In genomic region chr10:84480667-84481326, GRCm38 (mm10) we compare ENCODE assay signal across 9 mouse cellular contexts. TPM values are rescaled to one million over a fixed set of nuclear protein-coding genes. Genes with fewer than 3 reads are reported as not detected.
DNase-seq lines count a peak whose midpoint lies in the region; ATAC-seq lines count a peak whose summit lies in the region.
"Had no signal": no experiment of that assay in that cellular context is flagged by ENCODE, and none has a peak within 500 bp of the region (broad histone marks: within the 10 kb centered on the region; RNA-seq: fewer than 3 reads in every experiment).

No protein-coding gene starts in this region.

- H3K9me3 ChIP-seq in intestine, embryonic 15.5 days = no peaks in the 10 kb centered on the region
- H3K9me3 ChIP-seq: liver, embryonic 13.5 days had no signal

- no peaks in the 10 kb centered on the region for H3K27me3 ChIP-seq in intestine, embryonic 15.5 days (replicated peaks)
- H3K27me3 ChIP-seq: liver, embryonic 13.5 days had no signal

- H3K4me3 ChIP-seq in intestine, embryonic 15.5 days (replicated peaks) = no peak overlapping the region
- H3K4me3 ChIP-seq: liver, embryonic 13.5 days had no signal

- no peak overlapping the region for H3K27ac ChIP-seq in intestine, embryonic 15.5 days
- H3K27ac ChIP-seq: liver, embryonic 13.5 days had no signal

- H3K9ac ChIP-seq in intestine, embryonic 15.5 days = no peak overlapping the region
- H3K9ac ChIP-seq: liver, embryonic 13.5 days had no signal

- ATAC-seq in intestine, embryonic 15.5 days = no peak

- H3K4me2 ChIP-seq in intestine, embryonic 15.5 days (replicated peaks) = no peak overlapping the region
- H3K4me2 ChIP-seq: liver, embryonic 13.5 days had no signal

- DNase-seq in testis, postnatal 14 days (ENCODE audit: low spot score) = peak; percentile 53
- no peak for DNase-seq in testis, postnatal 10 days (ENCODE audit: low spot score)
- peak; percentile 86 for DNase-seq in fibroblast of lung, adult 2 months (ENCODE audit: low read depth)
- peak; percentile 47 to 49 for DNase-seq in kidney, adult 8-10 months
- peak; percentile 54 for DNase-seq in skeletal muscle tissue, adult 2 months (ENCODE audit: low read depth, low spot score)
- DNase-seq in left cerebral cortex, adult 18-20 months (ENCODE audit: low spot score in 2 of 2) = no peak
- no peak for DNase-seq in thymus, postnatal 14 days
- DNase-seq: liver, embryonic 13.5 days had no signal

- peaks cover 5% of the 10 kb centered on the region for H3K4me1 ChIP-seq in intestine, embryonic 15.5 days (replicated peaks)

- 55% methylated on average over 8 of the region's 8 CpGs for WGBS in intestine, embryonic 15.5 days

- H3K36me3 ChIP-seq in intestine, embryonic 15.5 days = no peaks in the 10 kb centered on the region
- H3K36me3 ChIP-seq: liver, embryonic 13.5 days had no signal

RNA-seq across cellular contexts. Expression of gene Nuak1, which starts 40.4 kb away (rescaled TPM):
- total RNA-seq in left cerebral cortex, adult 18-20 months (2021) = 10 to 100 TPM; 87.8 to 89.7 TPM
- 0.92 and 0.97 TPM in 2 replicates for polyA plus RNA-seq in intestine, embryonic 15.5 days (2015; fragmentation: Nextera tagmentation; extraction: Ambion mirVana)

RNA-seq across cellular contexts. Expression of gene Ckap4, which starts 53.1 kb away (rescaled TPM):
- 10 to 100 TPM; 21.4 to 22.6 TPM for total RNA-seq in left cerebral cortex, adult 18-20 months (2021)
- 59.8 and 61.2 TPM in 2 replicates for polyA plus RNA-seq in intestine, embryonic 15.5 days (2015; fragmentation: Nextera tagmentation; extraction: Ambion mirVana)

Comparison
In these comparisons a context has a peak if more than half of its experiments do, and no peak if none do; other contexts are left out.
1. DNase-seq: peak in testis, postnatal 14 days (single experiment), fibroblast of lung, adult 2 months (single experiment), kidney, adult 8-10 months (2 of 2) and skeletal muscle tissue, adult 2 months (single experiment); none in testis, postnatal 10 days (single experiment), left cerebral cortex, adult 18-20 months (0 of 2) and thymus, postnatal 14 days (single experiment).